Mouse (Mus musculus) cerebellum, adult 18-20 months (tissue): ENCODE data around the gene Myl10.
"Not testable (repeated sequence)": the region's sequence is repeated elsewhere in the genome, so short reads cannot be mapped to it uniquely, and the experiment has no call there.

ENCODE experiments used
- DNase-seq, 2 experiments: peaks; one replicate each; pipeline ENCODE4 v3.0.0; 2021

The Myl10 gene

DNA sequence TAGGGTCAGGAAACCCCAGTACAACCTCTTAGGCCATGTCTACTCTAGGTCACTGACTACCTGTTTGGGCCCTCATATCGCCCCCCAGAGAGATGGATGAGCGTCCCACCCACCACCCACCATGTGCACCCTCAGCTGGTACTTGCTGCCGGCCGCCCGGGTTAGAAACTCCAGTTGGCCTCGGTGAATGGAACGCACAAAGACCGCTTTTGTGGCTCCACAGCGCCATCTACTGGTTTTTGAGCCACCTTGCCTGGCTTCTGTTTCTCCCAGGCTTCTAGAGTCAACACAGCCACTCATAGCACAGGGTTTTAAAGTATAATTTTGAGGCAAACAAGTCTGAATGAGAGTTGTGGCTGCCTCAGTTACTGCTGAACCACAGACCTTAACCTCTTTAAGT lies 13.9 kb downstream of the Myl10 start:
- DNase-seq, result peak; percentile 50 to 62

DNA sequence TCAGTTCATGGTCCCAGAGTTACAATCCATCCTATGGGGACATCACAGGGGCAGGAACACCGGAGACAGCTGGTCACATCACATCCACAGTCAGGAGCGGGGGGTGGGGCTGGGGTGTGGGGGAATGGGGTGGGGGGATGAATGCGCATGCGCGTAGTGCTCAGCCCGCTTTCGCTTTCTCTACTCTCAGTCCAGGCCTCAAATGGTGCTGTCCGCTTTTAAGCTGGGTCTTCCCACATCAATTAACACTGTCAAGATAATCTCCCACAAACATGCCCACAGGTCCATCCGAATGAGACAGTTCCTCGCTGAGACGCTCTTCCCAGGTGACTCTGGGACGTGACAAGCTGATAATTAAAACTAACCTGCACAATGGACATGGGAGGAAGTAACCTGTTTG lies 15.2 kb downstream of the Myl10 start:
- no peak for DNase-seq

DNA sequence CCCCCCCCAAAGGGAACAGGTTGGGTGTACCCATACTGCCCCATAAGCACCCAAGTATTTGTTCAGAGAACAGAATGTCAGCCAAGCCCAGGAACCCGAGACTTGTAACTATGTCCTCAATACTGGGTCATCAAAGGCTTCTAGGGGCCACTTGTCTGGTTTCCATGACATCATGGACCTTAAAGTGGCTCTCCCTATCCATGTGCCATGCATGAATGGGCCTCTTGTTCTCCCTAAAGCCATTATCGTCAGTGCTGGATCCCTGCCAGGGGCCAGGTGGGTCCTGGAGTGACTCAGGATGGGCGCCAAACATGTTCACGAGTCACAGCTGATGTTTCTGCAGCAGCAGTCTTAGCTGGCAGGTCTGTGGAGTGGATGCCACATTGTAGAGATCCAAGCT lies 17.8 kb downstream of the Myl10 start:
- DNase-seq, result no peak

DNA sequence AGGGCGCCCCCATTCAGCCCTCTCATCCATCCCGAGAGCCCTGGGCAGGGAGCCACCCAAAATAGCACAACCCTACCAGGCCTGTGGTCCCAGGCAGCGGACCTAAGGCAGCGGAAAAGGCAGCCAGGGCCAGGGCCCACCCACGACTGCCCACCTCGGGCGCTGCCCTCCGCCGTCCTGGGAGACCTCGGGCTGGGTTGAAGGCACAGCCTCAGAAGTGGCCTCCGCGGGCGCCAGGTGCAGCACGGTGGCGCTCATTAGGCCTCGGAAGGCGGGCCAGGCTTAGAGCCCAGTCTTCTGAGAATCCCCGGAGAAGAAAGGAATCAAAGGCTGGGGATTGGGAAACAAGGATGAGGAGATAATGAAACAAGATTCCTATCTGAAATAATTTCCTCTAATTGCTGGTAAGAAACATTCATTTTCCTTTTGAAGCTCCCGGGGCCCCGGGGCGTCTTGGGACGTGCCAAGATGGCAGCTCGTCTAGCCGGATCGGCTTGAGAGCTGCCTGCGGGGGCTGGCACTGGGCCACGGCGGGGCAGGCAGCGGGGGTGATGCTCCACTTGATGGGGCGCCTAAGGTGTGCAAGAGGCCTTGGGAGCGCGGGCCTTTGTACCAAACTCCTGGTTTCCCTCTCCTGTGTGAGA lies 21.4 kb downstream of the Myl10 start:
- peak; percentile 32 to 55 for DNase-seq

DNA sequence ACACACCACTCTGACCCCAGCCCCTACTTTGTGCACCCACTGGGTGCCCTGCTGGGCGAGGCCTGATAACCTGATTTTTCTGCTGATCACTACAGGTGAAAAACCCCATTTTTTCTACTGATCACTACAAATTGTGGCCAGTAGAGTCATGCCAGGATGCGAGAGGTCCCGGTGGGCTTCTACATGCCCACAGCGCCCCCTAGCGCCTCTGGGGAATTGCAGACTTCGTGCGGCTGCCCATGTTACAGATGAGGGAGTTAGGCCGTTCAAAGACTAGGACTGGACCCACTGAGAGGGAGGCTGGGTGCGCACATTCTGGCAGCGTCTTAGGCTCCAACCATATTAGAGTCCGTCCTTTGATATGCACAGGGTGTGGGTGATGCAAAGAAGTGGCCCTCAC lies 21.9 kb downstream of the Myl10 start:
- DNase-seq, result peak; percentile 10 to 49

DNA sequence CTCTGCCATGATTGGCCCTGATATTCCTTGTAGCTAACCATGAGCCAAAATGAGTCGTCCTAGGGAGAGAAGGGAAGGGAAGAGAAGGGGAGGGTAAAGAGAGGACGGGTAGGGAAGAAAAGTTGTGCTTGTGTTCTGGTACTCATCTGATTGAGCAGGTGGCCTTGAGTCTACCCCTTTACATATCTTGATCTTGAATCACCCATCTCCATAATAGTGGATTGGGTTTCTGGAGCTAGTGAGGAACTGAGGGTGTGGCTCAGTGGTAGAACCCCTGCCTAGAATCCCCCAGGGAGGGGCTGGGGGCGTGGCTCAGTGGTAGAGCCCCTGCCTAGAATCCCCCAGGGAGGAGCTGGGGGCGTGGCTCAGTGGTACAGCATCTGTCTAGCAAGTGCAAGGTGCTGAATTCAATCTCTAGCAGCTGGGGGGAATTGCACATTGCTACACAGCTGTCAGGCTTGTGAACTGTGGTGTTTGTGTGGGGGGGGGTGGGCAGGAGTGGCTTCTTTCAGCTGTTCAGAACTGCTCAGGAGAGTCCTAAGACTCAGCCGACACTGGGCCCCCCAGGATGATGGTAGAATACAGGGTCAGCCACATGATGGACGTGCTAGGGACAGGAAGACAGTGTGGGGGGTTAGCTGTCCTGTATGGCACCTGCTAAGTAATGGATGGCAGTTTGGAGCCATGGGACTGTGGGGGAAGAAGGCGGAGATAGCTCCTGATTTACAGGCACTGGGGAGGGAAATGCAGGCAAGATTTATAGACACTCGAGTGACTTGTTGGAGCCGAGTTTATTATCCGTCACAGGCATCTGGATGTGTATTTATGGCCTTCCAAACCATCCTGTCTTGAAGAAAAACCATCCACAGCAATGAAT lies 24.0 kb downstream of the Myl10 start:
- no peak for DNase-seq

DNA sequence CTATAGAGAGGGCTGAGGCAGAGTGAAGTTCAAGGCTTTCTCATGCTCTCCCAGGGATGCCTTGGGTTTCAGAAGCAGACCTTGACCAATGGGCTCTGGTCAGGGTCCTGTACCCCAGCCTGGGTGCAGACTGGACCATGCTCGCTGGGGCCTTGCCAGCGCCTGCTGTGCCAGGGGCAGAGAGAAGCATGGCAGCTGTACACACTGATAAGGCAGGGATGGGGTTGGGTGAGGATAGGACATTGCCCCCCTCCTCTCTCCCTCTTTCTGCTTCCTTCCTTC lies 24.6 kb downstream of the Myl10 start:
- DNase-seq, result no peak

DNA sequence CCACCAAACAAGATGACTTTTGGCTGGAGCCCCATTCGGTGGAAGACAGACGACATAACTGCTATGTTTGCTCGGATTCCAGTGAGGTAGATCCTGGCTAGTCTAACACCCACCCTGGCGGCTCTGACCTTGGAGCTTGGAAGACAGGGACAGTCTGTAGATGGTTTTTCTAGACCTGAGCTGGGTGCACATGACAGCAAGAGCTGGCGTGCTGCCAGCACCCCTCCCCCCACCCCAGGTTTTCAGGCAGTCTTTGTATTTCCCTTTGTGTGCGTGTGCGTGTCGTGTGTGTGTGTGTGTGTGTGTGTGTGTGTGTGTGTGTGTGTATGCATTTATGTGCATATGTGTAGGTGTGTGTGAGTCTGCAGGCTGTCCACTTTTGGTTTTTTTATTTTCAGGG lies 25.7 kb downstream of the Myl10 start:
- DNase-seq, result no peak

DNA sequence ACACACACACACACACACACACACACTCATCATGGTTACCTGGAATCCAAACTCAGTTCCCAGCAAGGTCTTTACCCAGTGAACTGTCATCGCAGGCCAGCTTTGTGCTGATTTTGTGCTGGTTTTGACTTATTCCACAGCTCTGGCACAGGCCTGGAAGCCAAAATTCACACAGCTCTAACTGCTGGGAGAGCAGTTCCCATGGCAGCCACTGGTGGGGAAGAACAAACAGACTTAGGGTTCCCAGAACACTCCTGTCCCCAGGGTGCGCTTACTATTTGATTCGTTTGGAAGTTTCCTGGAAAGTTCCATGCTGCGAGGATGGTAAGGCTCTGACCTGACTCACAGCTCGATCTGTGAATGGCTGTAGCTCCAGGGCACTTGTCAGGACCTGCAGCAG lies 28.6 kb downstream of the Myl10 start:
- DNase-seq, result no peak

DNA sequence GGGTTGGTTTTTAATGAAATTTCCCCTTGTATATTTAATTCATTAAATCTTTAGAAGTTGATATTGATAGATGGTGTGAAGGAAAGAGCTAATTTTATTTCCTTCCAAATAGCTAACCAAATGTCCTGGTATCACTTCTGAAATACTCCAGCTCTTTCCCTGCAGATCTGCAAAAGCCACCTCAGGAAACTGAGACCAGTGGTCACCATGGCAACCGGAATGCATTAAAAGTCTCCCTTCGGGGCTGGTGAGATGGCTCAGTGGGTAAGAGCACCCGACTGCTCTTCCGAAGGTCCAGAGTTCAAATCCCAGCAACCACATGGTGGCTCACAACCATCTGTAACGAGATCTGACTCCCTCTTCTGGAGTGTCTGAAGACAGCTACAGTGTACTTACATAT lies 33.3 kb downstream of the Myl10 start:
- not testable (repeated sequence) for DNase-seq

DNA sequence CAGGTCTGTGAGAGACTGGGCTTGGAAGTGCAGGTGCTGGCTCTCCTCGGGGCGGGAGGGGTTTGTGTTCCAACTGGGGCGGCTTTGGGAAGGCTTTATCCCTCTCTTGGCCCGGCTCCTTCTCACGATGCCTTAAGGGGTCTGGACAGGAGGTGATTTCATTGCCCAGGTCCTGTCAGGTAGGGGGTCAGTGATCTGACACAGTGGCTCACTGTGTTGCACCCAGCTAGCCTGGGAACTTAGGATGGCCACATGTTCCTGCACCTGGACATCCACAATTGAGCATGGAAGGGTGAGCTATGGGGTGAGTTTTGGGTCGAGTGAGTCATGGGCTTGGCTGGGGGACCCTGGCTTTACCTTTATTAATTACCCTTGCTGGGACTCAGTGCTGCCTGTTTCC lies 46.0 kb downstream of the Myl10 start:
- no peak for DNase-seq

DNA sequence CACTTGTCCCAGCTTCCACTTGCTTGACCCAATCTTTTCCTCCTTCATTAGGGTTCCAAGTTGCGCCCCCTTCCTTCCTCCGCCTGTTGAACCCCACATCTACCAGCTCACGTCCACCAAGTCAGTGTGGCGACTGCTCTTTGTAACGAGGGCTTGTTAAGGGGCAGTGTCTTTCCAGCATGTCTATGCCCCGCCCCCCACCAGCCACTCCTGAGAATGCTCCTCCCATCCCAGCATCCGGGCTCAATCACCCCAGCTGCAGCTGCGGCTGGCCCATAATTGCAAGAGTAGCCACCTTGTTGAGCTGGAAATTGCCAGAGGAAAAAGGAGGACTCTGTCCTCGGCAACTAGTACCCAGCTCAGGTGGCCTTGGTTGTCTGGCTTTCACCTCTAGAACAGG lies 53.6 kb downstream of the Myl10 start:
- DNase-seq, result no peak
